Mouse (Mus musculus): ENCODE data around the gene 4930469K13Rik.

Gene 4930469K13Rik

GRCm38 (mm10) chr11:33992938-33993337 is 105.4 kb downstream of the 4930469K13Rik start, which contains the start of gene Kcnip1:
TSS of gene Kcnip1 (minus strand) at chr11:33993152.
- no peak for DNase-seq (ENCODE audit: low read depth, low spot score)

GRCm38 (mm10) chr11:33990002-33990401 is 108.4 kb downstream of the 4930469K13Rik start:
- no peak for DNase-seq (ENCODE audit: low read depth, low spot score)

DNA sequence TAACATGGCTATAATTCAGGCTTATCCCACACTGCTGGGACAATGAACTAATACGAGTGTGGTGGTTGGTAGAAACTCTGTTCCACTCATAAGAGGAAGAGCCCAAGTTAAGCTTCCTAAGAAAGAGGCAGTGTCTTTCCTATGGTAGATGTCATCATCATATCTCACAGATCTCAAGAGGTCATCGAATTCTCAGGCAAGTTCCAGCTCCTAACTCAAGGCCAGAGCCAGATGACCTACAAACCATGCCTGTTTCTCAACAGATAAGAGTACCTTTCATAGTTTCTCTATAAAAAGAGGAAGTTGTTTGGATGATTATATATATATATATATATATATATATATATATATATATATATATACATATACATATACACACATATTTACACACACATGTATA is 111.8 kb downstream of the 4930469K13Rik start:
- DNase-seq (ENCODE audit: low read depth, low spot score), result no peak

GRCm38 (mm10) chr11:33980146-33980545 is 118.2 kb downstream of the 4930469K13Rik start:
- no peak for DNase-seq (ENCODE audit: low read depth, low spot score)

DNA sequence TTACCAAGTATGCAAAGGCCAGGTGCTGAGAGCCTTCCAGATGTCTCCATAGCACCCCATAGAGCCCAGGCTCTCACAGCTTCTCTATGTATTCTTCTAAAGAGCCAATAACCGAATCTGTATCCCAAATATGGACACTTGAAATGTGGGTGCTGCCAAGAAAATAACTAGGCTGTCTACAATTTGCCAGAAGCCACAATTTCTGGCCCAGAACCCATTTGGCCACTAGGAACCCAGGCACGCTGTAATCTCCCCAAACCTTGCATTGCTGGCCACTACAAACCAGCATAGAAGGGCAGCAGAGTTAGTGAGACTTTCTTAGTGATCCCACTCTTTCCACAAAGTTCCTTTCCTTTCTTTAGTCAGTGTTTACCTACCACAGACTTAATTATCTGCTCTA is 123.2 kb downstream of the 4930469K13Rik start:
- no peak for DNase-seq (ENCODE audit: low read depth, low spot score)

DNA sequence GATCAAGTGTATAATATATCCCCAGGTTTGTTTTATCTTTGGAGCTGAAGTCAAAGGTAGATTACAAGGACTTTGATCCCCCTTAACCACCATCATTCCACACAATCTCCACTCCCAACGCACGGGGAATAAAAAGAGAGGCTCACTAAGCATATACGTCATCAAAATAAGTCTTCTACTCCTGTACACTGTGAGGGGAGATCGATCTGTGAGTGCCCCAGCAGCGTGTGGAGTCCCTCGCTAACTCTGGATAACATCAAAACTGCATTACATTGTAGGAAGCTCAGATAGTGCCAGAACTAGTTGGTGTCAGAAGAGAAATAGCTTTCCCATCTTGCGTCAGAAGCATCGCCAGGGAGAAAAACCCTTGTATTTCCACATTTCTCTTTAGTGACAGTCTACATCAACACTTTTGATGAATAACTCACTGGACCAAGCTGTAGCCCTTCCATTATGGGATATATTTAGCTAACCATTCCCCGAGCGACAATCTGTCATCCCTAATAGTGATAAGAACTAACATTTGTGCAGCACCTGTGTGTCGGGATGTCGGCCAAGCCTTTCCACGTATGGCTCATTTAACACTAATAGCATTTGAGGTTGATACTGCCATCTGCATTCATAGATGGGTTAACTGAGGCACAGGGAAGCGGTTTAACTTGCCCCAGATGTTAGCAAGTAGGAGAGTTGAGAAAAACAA is 123.9 kb downstream of the 4930469K13Rik start:
- no peak for DNase-seq (ENCODE audit: low read depth, low spot score)

DNA sequence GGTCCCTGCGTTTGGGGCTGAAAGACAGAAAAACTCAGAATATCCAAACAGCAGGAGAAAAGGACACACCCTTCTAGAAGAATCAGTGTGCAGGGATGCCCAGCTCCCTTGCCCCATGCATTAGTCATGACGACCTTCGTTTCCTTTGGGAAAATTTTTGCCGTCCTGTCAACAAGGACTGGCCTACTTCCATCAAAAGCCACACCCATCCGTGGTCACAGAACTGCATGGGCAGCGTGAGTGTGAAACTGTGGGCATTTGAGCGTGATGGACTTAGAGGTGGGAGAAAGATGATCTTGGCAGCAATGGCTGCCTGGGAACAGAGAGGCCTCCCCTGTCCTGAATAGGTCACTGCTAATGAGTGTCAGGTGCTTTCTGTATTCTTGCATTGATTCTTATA is 126.2 kb downstream of the 4930469K13Rik start:
- no peak for DNase-seq (ENCODE audit: low read depth, low spot score)

- DNase-seq (ENCODE audit: low read depth, low spot score), result no peak
Measured at GRCm38 (mm10) chr11:33969199-33969598, 129.2 kb downstream of the 4930469K13Rik start.

DNA sequence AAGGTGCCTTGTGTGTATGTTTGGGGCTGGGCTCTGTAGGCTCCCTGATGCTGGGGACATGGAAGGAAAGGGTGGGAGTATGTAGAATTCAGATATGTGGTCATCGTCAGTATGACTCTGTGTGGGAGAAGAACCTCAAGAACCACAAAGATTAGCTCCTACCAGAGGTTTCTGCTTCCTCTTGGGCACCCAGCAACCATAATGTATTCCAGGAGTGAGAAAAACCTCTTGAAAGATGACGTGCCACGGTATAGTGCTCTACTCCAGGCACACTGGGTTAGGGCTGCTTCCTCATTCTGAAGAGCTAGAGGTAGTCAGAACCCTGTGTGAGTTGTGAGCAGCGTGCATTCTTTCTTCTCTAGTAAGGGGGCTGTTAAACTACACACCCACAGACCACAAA is 130.6 kb downstream of the 4930469K13Rik start:
- no peak for DNase-seq (ENCODE audit: low read depth, low spot score)

DNA sequence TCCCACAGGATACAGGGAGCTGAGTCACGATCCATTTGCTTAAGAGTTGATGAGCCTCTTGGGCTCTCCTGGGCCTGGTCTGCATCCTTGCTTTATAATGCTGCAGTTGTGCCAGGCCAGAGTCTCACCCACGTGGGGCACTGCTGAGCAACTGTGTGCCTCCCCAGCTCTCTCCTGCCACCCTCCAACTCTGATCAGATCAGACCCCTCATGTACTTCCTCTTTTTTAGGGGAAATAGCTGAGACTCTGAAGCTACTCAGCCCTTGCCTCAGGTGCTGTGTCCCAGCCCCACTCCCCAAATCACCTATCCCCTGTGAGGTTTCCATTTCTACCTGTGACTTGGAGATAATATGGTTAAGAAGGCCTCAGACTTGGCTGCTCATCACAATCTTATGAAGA is 133.0 kb downstream of the 4930469K13Rik start:
- DNase-seq (ENCODE audit: low read depth, low spot score), result no peak

DNA sequence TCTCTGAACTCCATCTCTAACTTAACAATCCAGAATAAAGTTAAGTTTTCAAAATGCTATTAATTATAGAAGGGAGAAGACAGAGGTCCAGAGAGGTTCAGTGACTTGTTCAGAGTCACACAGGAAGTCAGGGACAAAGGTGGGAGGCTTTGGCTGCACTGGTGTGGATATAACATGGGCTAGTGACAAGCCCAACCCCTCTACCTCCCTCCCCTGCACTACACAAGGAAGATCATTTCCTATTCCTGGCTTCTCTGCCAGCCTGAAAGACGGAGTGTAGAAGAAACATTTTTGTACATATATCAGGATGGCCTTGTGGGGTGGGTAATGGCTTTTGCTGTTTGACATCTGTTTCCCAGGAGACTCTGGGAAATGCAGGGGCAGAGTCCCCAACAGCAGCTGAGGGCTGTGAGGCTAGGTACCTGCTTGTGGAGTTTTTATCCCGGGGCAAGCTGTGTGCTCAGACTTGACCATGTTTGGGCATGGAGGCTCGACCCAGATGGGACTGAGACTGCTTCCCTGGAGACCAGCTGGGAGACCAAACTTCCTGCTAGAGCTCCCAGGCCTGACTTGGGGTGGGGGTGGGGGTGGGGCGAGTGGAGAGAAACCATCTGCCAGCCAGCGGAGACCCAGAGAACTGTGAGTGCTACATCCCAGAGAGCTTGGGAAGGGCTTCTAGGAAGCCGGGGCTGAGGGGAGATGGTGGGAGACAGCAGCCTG is 135.5 kb downstream of the 4930469K13Rik start, which contains the start of gene Kcnmb1:
Kcnmb1 (plus strand) TSS at position 326 of the 720 bp plus-strand sequence.
- DNase-seq (ENCODE audit: low read depth, low spot score), result no peak

GRCm38 (mm10) chr11:33962178-33962577 is 136.2 kb downstream of the 4930469K13Rik start:
- DNase-seq (ENCODE audit: low read depth, low spot score), result no peak

DNA sequence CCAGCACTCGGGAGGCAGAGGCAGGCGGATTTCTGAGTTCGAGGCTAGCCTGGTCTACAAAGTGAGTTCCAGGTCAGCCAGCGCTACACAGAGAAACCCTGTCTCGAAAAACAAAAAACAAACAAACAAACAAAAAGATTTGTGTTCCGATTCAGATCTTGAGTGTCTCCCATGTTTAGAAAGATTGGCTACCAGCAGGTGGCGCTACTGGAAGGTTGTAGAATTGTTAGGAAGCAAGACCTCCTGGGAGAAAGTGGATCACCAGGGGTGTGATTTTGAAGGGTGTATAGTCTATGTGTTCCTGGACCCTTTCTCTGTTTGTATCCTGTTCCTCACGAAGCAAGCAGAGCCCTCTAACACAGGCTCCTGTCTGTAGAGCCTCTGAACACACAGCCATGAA is 139.6 kb downstream of the 4930469K13Rik start:
- DNase-seq (ENCODE audit: low read depth, low spot score), result no peak

DNA sequence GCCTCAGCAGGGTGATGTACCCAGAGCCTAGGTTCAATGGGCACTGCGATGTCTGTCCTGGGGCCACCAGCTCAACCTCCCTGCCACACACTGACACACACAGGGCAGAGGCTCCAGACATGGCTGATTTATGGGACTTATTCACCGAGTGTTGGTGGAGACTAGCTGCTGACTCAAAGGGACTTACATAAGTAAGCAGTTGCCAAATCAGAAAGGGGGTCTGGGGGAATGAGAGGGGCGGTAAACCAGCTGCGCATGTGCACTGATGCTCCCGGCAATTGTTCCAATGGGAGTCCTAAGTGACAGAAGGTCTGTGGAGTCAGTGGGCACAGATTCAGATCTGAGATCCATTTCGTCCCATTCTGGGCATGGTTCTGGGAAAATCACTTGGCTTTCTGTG is 140.8 kb downstream of the 4930469K13Rik start:
- no peak for DNase-seq (ENCODE audit: low read depth, low spot score)

DNA sequence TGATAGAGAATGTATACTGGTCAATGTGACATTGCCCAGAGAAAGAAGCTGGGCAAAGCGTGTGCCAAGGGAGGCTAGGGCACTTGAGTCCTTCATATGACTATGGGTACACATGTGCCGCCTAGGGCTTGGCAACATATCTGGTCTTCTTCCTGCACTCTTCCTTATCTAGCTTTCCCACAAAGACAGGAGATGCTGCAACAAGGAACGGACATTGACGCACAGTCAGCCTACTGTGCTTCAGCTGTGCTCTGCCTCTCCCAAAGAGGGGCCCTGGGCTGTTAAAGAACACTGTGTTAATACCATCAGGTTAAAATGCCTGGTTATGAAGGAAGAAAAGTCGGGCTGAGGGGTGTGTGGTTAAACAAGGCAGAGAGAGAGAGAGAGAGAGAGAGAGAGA is 141.7 kb downstream of the 4930469K13Rik start:
- no peak for DNase-seq (ENCODE audit: low read depth, low spot score)

DNA sequence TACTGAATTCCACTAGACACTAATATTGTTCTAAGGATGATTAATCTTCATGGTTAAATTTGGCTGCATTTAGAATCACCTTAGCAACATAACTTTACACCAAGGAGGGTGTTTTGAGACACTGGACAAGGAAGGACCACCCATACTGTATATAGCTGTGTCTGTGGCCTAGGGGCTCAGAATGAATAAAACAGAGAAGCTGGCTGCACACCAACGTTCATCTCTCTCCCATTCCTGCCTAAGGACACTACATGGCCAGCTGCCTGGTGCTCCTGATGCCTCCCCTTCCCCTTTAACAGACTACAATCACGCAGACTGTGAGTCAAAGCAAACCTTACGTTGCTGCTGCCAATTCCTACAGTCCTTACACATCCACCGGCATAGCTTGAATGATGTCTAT is 142.4 kb downstream of the 4930469K13Rik start:
- DNase-seq (ENCODE audit: low read depth, low spot score), result no peak

GRCm38 (mm10) chr11:33951684-33952625 is 146.4 kb downstream of the 4930469K13Rik start:
- no peak for DNase-seq (ENCODE audit: low read depth, low spot score)

- DNase-seq (ENCODE audit: low read depth, low spot score), result no peak
Measured at GRCm38 (mm10) chr11:33951155-33951554, 147.2 kb downstream of the 4930469K13Rik start.

DNA sequence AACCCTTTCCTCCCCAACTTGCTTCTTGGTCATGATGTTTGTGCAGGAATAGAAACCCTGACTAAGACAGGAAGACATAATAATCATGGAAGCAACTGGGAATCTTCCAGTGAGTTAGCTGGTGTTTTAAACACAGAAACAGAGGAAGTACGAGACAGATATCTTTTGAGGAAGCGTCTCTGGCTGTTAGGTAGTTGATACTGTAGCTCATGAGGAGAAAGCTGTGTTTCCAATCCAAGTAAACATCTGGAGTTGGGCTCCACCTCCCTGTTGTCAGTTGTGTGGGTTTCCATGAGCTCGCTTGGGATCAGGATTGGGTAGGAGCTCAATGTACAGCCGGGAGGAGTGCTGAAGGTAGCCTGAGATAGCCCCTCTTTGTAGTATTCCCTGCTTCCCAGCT is 151.9 kb downstream of the 4930469K13Rik start:
- DNase-seq (ENCODE audit: low read depth, low spot score), result no peak

DNA sequence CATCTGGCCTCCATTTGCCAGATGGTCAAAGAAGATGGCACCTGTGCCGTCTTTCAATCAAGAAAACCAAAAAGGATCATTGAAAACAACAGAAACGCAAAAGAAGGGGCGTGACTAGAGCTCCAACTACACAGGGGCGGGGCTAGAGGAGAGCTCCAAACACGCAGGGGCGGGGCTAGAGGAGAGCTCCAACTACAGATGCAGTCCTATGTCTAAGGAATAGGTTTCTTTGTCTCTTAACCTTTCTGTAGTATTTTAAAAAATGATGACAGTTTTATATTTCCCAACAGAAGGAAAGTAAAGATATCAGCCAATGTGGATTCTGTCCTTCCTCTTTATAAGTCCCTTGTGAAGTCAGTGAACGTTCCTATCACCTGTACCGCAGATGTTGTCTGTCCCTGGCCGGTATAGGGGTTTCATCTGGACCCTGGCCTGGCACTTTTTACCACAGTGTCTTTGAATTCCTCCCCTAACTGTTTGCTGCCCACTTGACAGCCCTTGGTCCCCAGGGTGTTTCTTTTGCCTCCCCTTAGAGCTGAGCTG is 153.5 kb downstream of the 4930469K13Rik start:
- DNase-seq (ENCODE audit: low read depth, low spot score), result no peak

DNA sequence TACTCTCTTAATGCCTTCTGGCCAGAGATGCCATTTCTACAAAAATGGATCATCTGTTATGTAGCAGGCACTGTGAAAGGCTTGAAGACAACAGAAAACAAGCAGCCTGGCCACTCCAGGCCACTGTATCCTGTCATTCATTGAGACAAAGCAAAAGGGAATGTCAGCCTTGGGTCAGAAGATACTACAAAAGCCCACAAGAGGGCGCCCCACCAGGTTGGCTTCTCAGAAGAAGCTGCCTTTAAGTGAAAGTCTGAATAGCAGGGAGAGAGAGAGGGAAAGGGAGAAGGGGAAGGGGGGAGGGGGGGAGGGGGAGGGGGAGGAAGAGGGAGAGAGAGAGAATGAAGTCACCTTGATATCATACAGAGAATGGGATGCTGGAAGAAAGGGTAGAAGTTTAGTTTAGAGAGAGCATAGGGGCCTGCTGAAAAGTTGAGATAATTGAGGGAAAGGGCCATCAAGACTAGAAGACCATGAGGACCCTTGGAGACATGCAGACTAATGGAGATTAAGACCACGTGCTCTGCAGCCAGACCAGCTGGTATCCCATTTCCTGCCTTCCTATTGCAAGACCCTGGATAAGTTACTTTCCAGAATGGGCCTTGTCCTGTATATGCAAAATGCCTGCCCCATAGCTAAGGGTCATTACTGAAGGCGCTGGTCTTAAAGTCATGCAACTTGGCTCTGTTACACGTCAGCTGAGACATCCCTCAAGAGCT is 154.1 kb downstream of the 4930469K13Rik start:
- no peak for DNase-seq (ENCODE audit: low read depth, low spot score)

All from embryo, embryonic 11.5 days (tissue).